Mouse (Mus musculus) midbrain, embryonic 16.5 days (tissue): Measurements from ENCODE around the gene Ubr2. TPM values are rescaled to one million over a fixed set of nuclear protein-coding genes. Genes with fewer than 3 reads are reported as not detected.

Experiments
- ATAC-seq: fragments of 200-750 bp; cut with Nextera tagmentation; 2 replicates; pipeline ENCODE4 v1.8.0; 2017; ENCODE audit warnings: moderate TSS enrichment
- H3K27ac ChIP-seq: fragments of 300-500 bp; sonication (generic); 2 replicates; pipeline ENCODE4 v1.5.1; 2014; ENCODE audit warnings: mild to moderate bottlenecking, low read length, mixed read lengths
- H3K27me3 ChIP-seq: fragments of 300-500 bp; sonication (generic); 2 replicates; pipeline ENCODE4 v1.6.1; 2014; ENCODE audit warnings: low read depth, low read length, mixed read lengths; ENCODE audit not compliant: control insufficient read depth, insufficient read depth
- H3K36me3 ChIP-seq: fragments of 300-500 bp; sonication (generic); 2 replicates; pipeline ENCODE4 v1.6.1; 2014; ENCODE audit warnings: mild to moderate bottlenecking, low read length, moderate library complexity, mixed read lengths; ENCODE audit not compliant: control insufficient read depth, insufficient read depth
- H3K4me1 ChIP-seq: fragments of 300-500 bp; sonication (generic); 2 replicates; pipeline ENCODE4 v1.6.1; 2014; ENCODE audit warnings: mild to moderate bottlenecking, low read length, mixed read lengths; ENCODE audit not compliant: control insufficient read depth, insufficient read depth
- H3K4me2 ChIP-seq: fragments of 300-500 bp; sonication (generic); 2 replicates; pipeline ENCODE4 v1.6.1; 2014; ENCODE audit warnings: mild to moderate bottlenecking, low read length, mixed read lengths
- H3K4me3 ChIP-seq: fragments of 300-500 bp; sonication (generic); 2 replicates; pipeline ENCODE4 v1.5.1; 2014; ENCODE audit warnings: low read depth, mild to moderate bottlenecking, low read length, moderate library complexity, mixed read lengths
- H3K9ac ChIP-seq: fragments of 300-500 bp; sonication (generic); 2 replicates; pipeline ENCODE4 v1.6.1; 2014; ENCODE audit warnings: low read depth, low read length, mixed read lengths
- H3K9me3 ChIP-seq: fragments of 300-500 bp; sonication (generic); replicated peaks from 2 replicates; pipeline ENCODE4 v1.6.1; 2014; ENCODE audit warnings: mild to moderate bottlenecking, low read length, mixed read lengths; ENCODE audit not compliant: control insufficient read depth, poor library complexity, severe bottlenecking
- WGBS: fragments of 180-500 bp; shearing (Covaris S2); extraction: QIAGEN DNeasy Blood & Tissue Kit; methylation state at CpG from one replicate; pipeline ENCODE4 v1.1.7; 2014; 5-methylcytosine and 5-hydroxymethylcytosine counted together
- polyA plus RNA-seq: library from polyadenylated mRNA; unstranded; fragments of >200 nt; fragmentation: Nextera tagmentation; extraction: Ambion mirVana; gene quantifications from 2 replicates; pipeline ENCODE4 v1.2.1, GENCODE M21; 2015

Ubr2 gene
- polyA plus RNA-seq, 1 experiment from 2014 or later, result 14.3 TPM

- Histone ChIP-seq H3K4me3 (no peak overlapping the region), H3K9me3 (no peaks in the 10 kb centered on the region), H3K27ac (no peak overlapping the region), H3K4me1 (no peaks in the 10 kb centered on the region), H3K27me3 (no peaks in the 10 kb centered on the region), H3K36me3 (no peaks in the 10 kb centered on the region), H3K9ac (no peak overlapping the region), H3K4me2 (no peak overlapping the region)
- ATAC-seq, result peak; percentile 62
- 21% methylated on average over 19 of the region's 19 CpGs for WGBS
Measured at GRCm38 (mm10) chr17:46903876-46904490, 106.4 kb downstream of the Ubr2 start.

- WGBS, result 52% methylated on average over 2 of the region's 2 CpGs
- Histone ChIP-seq H3K4me2 (no peak overlapping the region), H3K4me3 (no peak overlapping the region), H3K9ac (no peak overlapping the region), H3K27me3 (no peaks in the 10 kb centered on the region), H3K27ac (no peak overlapping the region), H3K9me3 (no peaks in the 10 kb centered on the region), H3K4me1 (no peaks in the 10 kb centered on the region), H3K36me3 (no peaks in the 10 kb centered on the region)
- no peak for ATAC-seq
Measured at GRCm38 (mm10) chr17:46900941-46901340, 109.4 kb downstream of the Ubr2 start.

GRCm38 (mm10) chr17:46897221-46897950 lies 113.0 kb downstream of the Ubr2 start:
- Histone ChIP-seq H3K9ac (no peak overlapping the region), H3K36me3 (no peaks in the 10 kb centered on the region), H3K4me3 (no peak overlapping the region), H3K4me2 (no peak overlapping the region), H3K9me3 (no peaks in the 10 kb centered on the region), H3K4me1 (peaks cover 13% of the 10 kb centered on the region), H3K27ac (no peak overlapping the region), H3K27me3 (no peaks in the 10 kb centered on the region)
- ATAC-seq, result no peak
- WGBS, result 52% methylated on average over 13 of the region's 13 CpGs

GRCm38 (mm10) chr17:46895426-46895825 lies 114.9 kb downstream of the Ubr2 start:
- Histone ChIP-seq H3K27ac (no peak overlapping the region), H3K9me3 (no peaks in the 10 kb centered on the region), H3K4me1 (peaks cover 22% of the 10 kb centered on the region), H3K27me3 (no peaks in the 10 kb centered on the region), H3K9ac (no peak overlapping the region), H3K4me3 (no peak overlapping the region), H3K4me2 (no peak overlapping the region), H3K36me3 (no peaks in the 10 kb centered on the region)
- 94% methylated on average over 9 of the region's 9 CpGs for WGBS
- no peak for ATAC-seq

- no peaks in the 10 kb centered on the region for H3K9me3 ChIP-seq
- H3K27me3 ChIP-seq, result no peaks in the 10 kb centered on the region
- ATAC-seq, result peak; percentile 23
- no peaks in the 10 kb centered on the region for H3K36me3 ChIP-seq
- H3K4me3 ChIP-seq, result peak overlapping the region; percentile 85
- peak overlapping the region; percentile 96 for H3K9ac ChIP-seq
- H3K4me2 ChIP-seq, result peak overlapping the region; percentile 81
- 1% methylated on average over 44 of the region's 64 CpGs for WGBS
- peaks cover 30% of the 10 kb centered on the region for H3K4me1 ChIP-seq
- peak overlapping the region; percentile 93 for H3K27ac ChIP-seq
Measured at GRCm38 (mm10) chr17:46890843-46891594, 119.3 kb downstream of the Ubr2 start.

- H3K4me2 ChIP-seq, result peak within 1 kb of the TSS; percentile 81
- ATAC-seq, result peak; percentile 93
- no peaks in the 10 kb centered on the region for H3K9me3 ChIP-seq
- peak within 1 kb of the TSS; percentile 85 for H3K4me3 ChIP-seq
- under 1% methylated on average over 40 of the region's 40 CpGs for WGBS
- peak within 1 kb of the TSS; percentile 97 for H3K27ac ChIP-seq
- H3K36me3 ChIP-seq, result no peaks in the 10 kb centered on the region
- peaks cover 30% of the 10 kb centered on the region for H3K4me1 ChIP-seq
- peak within 1 kb of the TSS; percentile 96 for H3K9ac ChIP-seq
- no peaks in the 10 kb centered on the region for H3K27me3 ChIP-seq
Measured at GRCm38 (mm10) chr17:46890116-46890815, 120.1 kb downstream of the Ubr2 start, which contains the start of gene Tbcc. Gene Tbcc, plus strand, starts transcription at chr17:46890684.

GRCm38 (mm10) chr17:46889450-46890084 lies 120.8 kb downstream of the Ubr2 start:
- Histone ChIP-seq H3K27ac (peak overlapping the region; percentile 97), H3K4me2 (peak overlapping the region; percentile 76), H3K4me1 (peaks cover 30% of the 10 kb centered on the region), H3K27me3 (no peaks in the 10 kb centered on the region), H3K9me3 (no peaks in the 10 kb centered on the region), H3K4me3 (peak overlapping the region; percentile 85), H3K9ac (peak overlapping the region; percentile 82), H3K36me3 (no peaks in the 10 kb centered on the region)
- ATAC-seq, result peak; percentile 69
- WGBS, result under 1% methylated on average over 43 of the region's 44 CpGs

GRCm38 (mm10) chr17:46888511-46889212 lies 121.7 kb downstream of the Ubr2 start:
- WGBS, result 32% methylated on average over 16 of the region's 16 CpGs
- Histone ChIP-seq H3K4me2 (peak overlapping the region; percentile 76), H3K9me3 (no peaks in the 10 kb centered on the region), H3K27ac (peak overlapping the region; percentile 97), H3K4me1 (peaks cover 27% of the 10 kb centered on the region), H3K4me3 (peak overlapping the region; percentile 85), H3K36me3 (no peaks in the 10 kb centered on the region), H3K27me3 (no peaks in the 10 kb centered on the region), H3K9ac (peak overlapping the region; percentile 82)
- no peak for ATAC-seq
